Mouse (Mus musculus): Measurements from ENCODE around the gene Nxph2. TPM values are rescaled to one million over a fixed set of nuclear protein-coding genes. Genes with fewer than 3 reads are reported as not detected.
"Not testable (repeated sequence)": the region's sequence is repeated elsewhere in the genome, so short reads cannot be mapped to it uniquely, and the experiment has no call there.

The Nxph2 gene
- 7.1 and 7.8 TPM in 2 replicates for polyA plus RNA-seq (2014; fragmentation: Nextera tagmentation; extraction: Ambion mirVana)

DNA sequence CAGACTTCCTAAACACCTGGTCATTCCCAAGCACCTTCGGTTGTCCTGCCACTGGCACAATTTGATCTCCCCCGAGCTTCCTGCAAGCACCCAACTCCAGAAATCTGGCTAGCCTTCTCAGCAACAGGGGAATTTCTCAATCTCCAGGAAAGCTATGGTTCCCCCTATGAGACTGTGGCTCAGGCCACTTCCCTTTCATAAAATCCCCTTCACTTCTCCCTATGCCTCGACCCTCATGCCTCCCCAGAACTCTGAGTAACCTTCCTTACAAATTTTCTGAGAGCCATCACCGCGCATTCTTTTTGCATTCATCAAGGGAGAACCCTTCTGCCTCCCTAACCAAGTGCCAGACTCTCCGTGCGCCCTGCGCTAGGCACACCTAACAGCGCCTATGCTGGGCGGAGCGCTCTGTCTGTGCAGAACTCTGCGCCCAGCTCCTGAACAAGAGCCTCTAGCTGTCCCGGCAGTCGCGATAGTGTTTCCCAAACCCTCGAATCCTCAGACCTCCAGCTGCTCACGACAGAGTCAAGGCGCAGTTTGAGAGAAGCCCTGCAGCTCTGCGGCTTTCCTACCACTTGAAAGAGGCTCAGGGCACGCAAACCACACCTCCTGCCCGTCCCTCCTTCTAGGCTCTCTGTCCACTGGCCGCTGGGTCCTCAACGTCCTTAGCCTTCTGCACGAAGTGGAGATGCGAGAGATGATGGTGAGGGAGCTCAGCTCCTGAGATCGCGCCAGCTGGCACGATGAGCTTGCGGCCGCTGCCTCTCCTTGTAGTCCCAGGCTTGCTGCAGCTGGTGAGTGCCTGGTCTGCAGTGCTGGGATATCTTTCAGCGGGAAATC lies at the start of gene Nxph2:
TSS of gene Nxph2 (plus strand) at position 501 of the 840 bp plus-strand sequence.
- Histone ChIP-seq H3K36me3 (replicated peaks; ENCODE audit: control insufficient read depth, insufficient read depth) (no peaks in the 10 kb centered on the region), H3K27me3 (ENCODE audit: control insufficient read depth, insufficient read depth, low read length) (no peaks in the 10 kb centered on the region), H3K4me1 (replicated peaks; ENCODE audit: control insufficient read depth, insufficient read depth, low read length) (0 out of 2 replicates have a peak, but pooled peaks cover 4% of the 10 kb centered on the region), H3K27ac (no peak within 1 kb of the TSS), H3K9me3 (ENCODE audit: control insufficient read depth, low read length) (no peaks in the 10 kb centered on the region), H3K4me2 (replicated peaks) (peak within 1 kb of the TSS; percentile 85), H3K9ac (peak within 1 kb of the TSS; percentile 67), H3K4me3 (replicated peaks; ENCODE audit: low read length) (peak within 1 kb of the TSS; percentile 45)
- WGBS, result 5% methylated on average over 31 of the region's 31 CpGs
- peak; percentile 86 for ATAC-seq (ENCODE audit: low FRiP score)
- DNase-seq (ENCODE audit: low spot score), result peak; percentile 35

DNA sequence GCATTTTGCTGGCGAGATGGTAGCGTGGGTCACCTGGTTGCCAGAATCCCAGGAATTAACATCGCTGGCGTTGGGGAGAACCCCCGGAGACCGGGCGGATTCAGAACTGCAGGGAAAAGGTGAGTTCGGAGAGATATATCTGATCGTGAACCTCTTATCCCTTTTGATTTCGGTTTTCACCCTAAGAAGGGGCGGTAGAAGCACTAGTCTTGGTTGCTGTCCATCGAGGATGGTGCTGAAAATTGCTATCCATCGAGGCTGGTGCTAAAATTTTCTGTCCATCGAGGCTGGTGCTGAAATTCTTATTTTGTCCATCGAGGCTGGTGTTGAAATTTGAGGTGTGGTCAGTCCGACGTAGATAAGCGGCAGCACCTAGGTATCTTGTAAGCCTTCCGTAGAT lies 30.1 kb upstream of the Nxph2 start:
- ATAC-seq (ENCODE audit: low FRiP score); H3K9me3 ChIP-seq (ENCODE audit: control insufficient read depth, low read length): not testable (repeated sequence)
- WGBS, result 55% methylated on average over 19 of the region's 19 CpGs

DNA sequence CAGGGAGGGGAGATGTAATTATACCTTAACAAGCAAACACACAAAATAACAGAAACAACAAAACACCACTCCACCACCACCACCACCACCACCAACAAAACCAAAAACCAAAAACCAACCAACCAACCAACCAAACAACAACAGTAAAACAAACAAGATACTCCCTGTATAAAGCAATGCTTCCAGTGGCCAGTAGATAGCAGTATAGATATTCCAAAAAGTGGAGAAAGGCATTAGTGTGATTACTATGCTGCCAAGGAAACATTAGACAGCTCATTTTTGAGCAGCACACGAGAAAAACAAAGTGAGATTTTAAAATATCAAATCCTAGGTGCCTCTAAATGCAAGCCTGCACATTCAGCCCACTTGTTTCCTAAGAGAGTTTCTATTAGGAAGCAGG lies 6.2 kb upstream of the Nxph2 start:
- no peaks in the 10 kb centered on the region for H3K27me3 ChIP-seq (ENCODE audit: control insufficient read depth, insufficient read depth, low read length)
- no peaks in the 10 kb centered on the region for H3K4me1 ChIP-seq (replicated peaks; ENCODE audit: control insufficient read depth, insufficient read depth, low read length)
- no peaks in the 10 kb centered on the region for H3K9me3 ChIP-seq (ENCODE audit: control insufficient read depth, low read length)
- DNase-seq (ENCODE audit: low spot score), result peak; percentile 35
- ATAC-seq (ENCODE audit: low FRiP score), result peak; percentile 74; the same call in 1 of the 2 replicates
- H3K27ac ChIP-seq, result no peak overlapping the region
- WGBS, result 7% methylated on average over 1 of the region's 1 CpGs
- no peak overlapping the region for H3K4me3 ChIP-seq (replicated peaks; ENCODE audit: low read length)
- H3K4me2 ChIP-seq (replicated peaks), result no peak overlapping the region
- no peaks in the 10 kb centered on the region for H3K36me3 ChIP-seq (replicated peaks; ENCODE audit: control insufficient read depth, insufficient read depth)
- H3K9ac ChIP-seq, result no peak overlapping the region

More for the DNA sequence above, 30.1 kb upstream of the Nxph2 start:
- H3K4me1 ChIP-seq (replicated peaks; ENCODE audit: control insufficient read depth, insufficient read depth, low read length); H3K9ac ChIP-seq; H3K27ac ChIP-seq; H3K27me3 ChIP-seq (ENCODE audit: control insufficient read depth, insufficient read depth, low read length); DNase-seq (ENCODE audit: low spot score); H3K4me2 ChIP-seq (replicated peaks); H3K36me3 ChIP-seq (replicated peaks; ENCODE audit: control insufficient read depth, insufficient read depth); H3K4me3 ChIP-seq (replicated peaks; ENCODE audit: low read length): not testable (repeated sequence)

Other genes starting within 250 kb of the Nxph2 start
- 2.9 and 3.2 TPM in 2 replicates for gene Mastl, start 165.2 kb upstream of the Nxph2 start, polyA plus RNA-seq (2014; fragmentation: Nextera tagmentation; extraction: Ambion mirVana)
- 62.9 and 69.9 TPM in 2 replicates for gene Yme1l1, start 164.9 kb upstream of the Nxph2 start, polyA plus RNA-seq (2014; fragmentation: Nextera tagmentation; extraction: Ambion mirVana)
- 0.13 TPM in 1 of 2 replicates, not detected in the other for gene 4931423N10Rik, start 113.8 kb upstream of the Nxph2 start, polyA plus RNA-seq (2014; fragmentation: Nextera tagmentation; extraction: Ambion mirVana)

All from hindbrain, embryonic 14.5 days (tissue).